Mouse (Mus musculus) stomach, postnatal 0 days (tissue): ENCODE data around the gene Rbms3.

Source experiments
- CTCF ChIP-seq: IDR thresholded peaks from 2 replicates; pipeline ENCODE4 v1.5.1; 2016; ENCODE audit warnings: antibody characterized with exemption, low read depth, mild to moderate bottlenecking, moderate library complexity
- EP300 ChIP-seq: optimal IDR thresholded peaks from 2 replicates; pipeline ENCODE3; 2016; ENCODE audit warnings: antibody characterized with exemption

GRCm38 (mm10) chr9:116596046-116596445, 1033.7 kb downstream of the Rbms3 start:
- TF ChIP-seq CTCF (no peak), EP300 (no peak)
